Mouse (Mus musculus) cortical plate, adult 2 months (tissue): Measurements from ENCODE around the gene Sestd1.

Source experiments
- CTCF ChIP-seq: fragments of 200-500 bp; IDR thresholded peaks from 2 replicates; pipeline ENCODE4 v1.5.1; 2011; ENCODE audit warnings: mild to moderate bottlenecking, control low read depth, low read length; ENCODE audit not compliant: insufficient read depth; ENCODE audit errors: extremely low read depth
- POLR2A ChIP-seq: fragments of 200-500 bp; IDR thresholded peaks from 2 replicates; pipeline ENCODE4 v1.6.1; 2011; ENCODE audit warnings: mild to moderate bottlenecking, low read length, control low read depth; ENCODE audit not compliant: insufficient read depth; ENCODE audit errors: extremely low read depth

GRCm38 (mm10) chr2:77245806-77246205, 34.6 kb downstream of the Sestd1 start:
- TF ChIP-seq CTCF (no peak), POLR2A (no peak)
